Mouse (Mus musculus) activated CD4-positive, CD25-positive, alpha-beta regulatory T cell, adult 9 weeks (primary cell): Measurements from ENCODE around the gene Tcf23. TPM values are rescaled to one million over a fixed set of nuclear protein-coding genes. Genes with fewer than 3 reads are reported as not detected.

ENCODE experiments used
- polyA plus RNA-seq: library from polyadenylated mRNA; unstranded; fragments of 100-300 nt; shearing (Covaris generic); gene quantifications from one replicate; pipeline ENCODE4 v1.2.1, GENCODE M21; 2017

The Tcf23 gene
- polyA plus RNA-seq, result not detected

DNA sequence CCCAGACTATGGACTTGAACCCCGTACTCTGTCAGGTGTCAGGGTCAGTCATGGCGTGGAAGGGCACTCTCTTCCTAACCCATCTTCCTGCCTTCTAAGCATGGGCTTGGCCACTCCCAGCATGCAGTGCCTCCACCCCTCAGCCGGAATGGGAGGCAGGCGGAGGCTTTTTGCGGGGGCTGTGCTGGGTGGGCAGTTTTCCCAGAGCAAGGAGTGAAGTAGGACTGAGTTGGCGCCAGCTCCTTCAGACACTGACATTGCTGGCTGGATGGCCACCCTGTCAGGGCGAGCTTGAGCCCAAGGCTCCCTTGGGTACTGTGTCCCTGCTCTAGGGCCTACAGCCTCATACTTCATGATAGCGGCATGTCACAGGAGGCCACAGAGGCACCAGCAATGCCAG, at the start of gene Tcf23:
Tcf23 (plus strand) TSS at position 247 of the 400 bp plus-strand sequence.

DNA sequence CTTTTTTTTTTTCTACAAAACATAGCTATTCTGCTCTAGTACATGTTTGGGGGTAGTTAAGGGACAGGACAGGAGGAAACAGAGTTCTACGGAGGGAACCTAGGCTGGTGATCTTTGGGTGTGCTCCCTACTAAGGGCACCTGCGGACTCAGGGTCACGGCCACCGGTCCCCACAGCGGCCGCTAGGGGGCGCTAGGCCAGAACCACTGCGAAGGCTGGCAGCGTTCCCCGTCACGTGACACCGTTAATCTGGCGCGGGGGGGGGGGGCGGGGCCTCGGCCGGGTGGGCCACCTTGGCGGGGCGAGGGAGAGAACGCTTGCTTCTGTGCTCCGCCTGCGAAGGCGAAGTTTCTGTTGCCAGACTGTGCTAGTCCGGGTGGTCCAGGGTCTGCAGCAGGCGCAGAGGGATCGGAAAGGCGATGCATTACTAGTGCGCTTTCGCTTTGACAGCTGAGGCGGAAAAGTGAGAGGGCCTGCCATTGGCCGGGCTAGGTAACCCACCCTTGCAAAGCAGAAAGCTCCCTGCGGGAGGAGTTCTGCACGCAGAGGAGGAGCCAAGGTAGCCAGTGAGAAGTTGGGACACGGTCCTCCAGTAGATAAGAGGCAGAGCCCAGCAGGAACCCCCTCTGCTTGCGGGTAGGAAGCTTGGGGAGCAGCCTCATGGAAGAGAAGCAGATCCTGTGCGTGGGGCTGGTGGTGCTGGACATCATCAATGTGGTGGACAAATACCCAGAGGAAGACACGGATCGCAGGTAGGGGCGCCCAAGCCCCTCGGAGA, 47.0 kb upstream of the Tcf23 start, which contains the start of gene Khk:
Khk (plus strand) TSS at position 176 of the 778 bp plus-strand sequence.

DNA sequence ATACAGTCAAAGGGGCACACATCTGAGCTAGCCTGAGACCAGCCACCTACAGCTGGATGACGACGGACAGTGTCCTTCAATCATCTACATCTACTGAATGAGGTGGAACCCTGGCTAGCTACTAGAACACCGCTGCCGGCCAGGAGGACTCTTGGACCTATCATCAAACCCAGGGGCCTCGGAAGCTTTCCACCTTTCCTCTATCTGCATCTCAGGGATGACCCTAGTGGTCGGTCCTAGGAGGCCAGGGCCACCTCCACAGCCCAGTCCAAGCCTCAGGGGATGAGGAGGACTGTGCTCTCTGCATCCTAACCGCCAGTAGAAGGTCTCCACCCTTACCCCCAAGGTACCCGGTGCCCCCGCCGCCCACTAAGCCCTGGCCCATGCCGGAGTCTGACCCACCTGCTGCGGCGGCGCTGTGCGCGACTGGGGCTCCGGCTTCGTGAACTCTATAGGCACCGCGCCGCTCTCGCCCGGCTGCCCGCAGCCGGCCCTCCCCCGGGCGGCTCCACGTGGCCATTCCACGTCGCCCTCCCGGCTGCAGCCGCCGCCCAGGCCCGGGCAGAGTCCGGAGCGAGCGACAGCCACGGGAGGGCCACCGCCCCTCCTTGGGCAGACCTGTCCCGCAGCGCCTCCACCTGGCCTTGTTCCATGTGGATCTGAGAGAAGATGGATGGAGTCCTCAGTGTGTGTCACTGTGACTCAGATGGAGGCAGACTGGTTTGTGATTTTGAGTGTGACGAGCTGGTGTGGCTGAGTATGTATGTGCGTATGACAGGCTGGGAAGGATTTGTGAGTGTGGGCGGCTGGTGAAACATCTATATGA, 23.3 kb upstream of the Tcf23 start, which contains the start of gene Cgref1:
Cgref1 (minus strand) TSS at position 636 of the 826 bp plus-strand sequence.

DNA sequence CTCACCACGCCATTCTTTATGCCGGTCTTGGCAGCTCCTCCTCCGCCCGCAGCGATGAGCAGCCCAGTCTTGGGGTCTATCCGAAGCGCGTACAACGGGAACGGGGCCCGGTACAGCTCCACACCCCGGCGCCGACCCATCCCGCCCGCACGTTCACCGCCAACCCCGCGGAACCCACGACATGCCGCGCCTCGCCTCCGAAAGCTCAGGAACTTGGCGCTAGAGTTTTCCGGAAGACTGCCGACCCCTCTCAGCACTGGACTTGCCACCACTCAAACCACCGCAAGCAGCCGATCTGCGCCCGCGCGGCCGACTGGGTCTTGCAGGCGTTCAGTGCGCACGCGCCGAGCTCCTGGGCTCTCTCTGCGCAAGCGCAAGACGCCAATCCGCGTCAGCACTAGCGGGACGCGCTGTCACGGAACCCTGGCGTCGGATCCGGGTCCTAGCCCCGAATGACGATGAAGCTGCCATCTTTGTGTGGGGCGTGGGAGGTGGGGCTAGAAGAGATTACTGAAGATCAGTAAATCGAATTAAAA, 8.4 kb upstream of the Tcf23 start, which contains the start of gene Preb:
Preb (minus strand) TSS at position 396 of the 536 bp plus-strand sequence.

Other genes with a start within 250 kb of the Tcf23 start
- gene Mapre3, start 154.0 kb upstream of the Tcf23 start, polyA plus RNA-seq, result 7.6 TPM
- 80.4 TPM for gene Tmem214, start 100.7 kb upstream of the Tcf23 start, polyA plus RNA-seq
- 15.4 TPM for gene Agbl5, start 80.0 kb upstream of the Tcf23 start, polyA plus RNA-seq
- gene Ost4, start 60.9 kb upstream of the Tcf23 start, polyA plus RNA-seq, result 326 TPM
- 4.9 TPM for gene Emilin1, start 55.3 kb upstream of the Tcf23 start, polyA plus RNA-seq
- gene Khk, start 47.2 kb upstream of the Tcf23 start, polyA plus RNA-seq, result 20.8 TPM
- gene Cgref1, start 23.1 kb upstream of the Tcf23 start, polyA plus RNA-seq, result not detected
- 204 TPM for gene Preb, start 8.3 kb upstream of the Tcf23 start, polyA plus RNA-seq
- gene Atraid, start 79.7 kb downstream of the Tcf23 start, polyA plus RNA-seq, result 91.2 TPM
- gene Slc5a6, start 80.3 kb downstream of the Tcf23 start, polyA plus RNA-seq, result 10.9 TPM
- gene Cad, start 86.1 kb downstream of the Tcf23 start, polyA plus RNA-seq, result 29.7 TPM
- not detected for gene Dnajc5g, start 137.6 kb downstream of the Tcf23 start, polyA plus RNA-seq
- 0.60 TPM for gene Slc30a3, start 139.6 kb downstream of the Tcf23 start, polyA plus RNA-seq
- gene Trim54, start 148.1 kb downstream of the Tcf23 start, polyA plus RNA-seq, result not detected
- not detected for gene Ucn, start 170.2 kb downstream of the Tcf23 start, polyA plus RNA-seq
- gene Mpv17, start 185.6 kb downstream of the Tcf23 start, polyA plus RNA-seq, result 48.8 TPM
- gene Gm29609, start 211.2 kb downstream of the Tcf23 start, polyA plus RNA-seq, result 2.1 TPM
- gene Gtf3c2, start 211.5 kb downstream of the Tcf23 start, polyA plus RNA-seq, result 106 TPM
- 135 TPM for gene Snx17, start 224.6 kb downstream of the Tcf23 start, polyA plus RNA-seq
- 73.7 TPM for gene Eif2b4, start 224.8 kb downstream of the Tcf23 start, polyA plus RNA-seq
- 27.9 TPM for gene Zfp513, start 233.6 kb downstream of the Tcf23 start, polyA plus RNA-seq